Mouse (Mus musculus): ENCODE measurements around the gene Rasgrf1. TPM values are rescaled to one million over a fixed set of nuclear protein-coding genes. Genes with fewer than 3 reads are reported as not detected.

Rasgrf1 gene
- polyA plus RNA-seq, 1 experiment from 2014 or later: 0.74 TPM

DNA sequence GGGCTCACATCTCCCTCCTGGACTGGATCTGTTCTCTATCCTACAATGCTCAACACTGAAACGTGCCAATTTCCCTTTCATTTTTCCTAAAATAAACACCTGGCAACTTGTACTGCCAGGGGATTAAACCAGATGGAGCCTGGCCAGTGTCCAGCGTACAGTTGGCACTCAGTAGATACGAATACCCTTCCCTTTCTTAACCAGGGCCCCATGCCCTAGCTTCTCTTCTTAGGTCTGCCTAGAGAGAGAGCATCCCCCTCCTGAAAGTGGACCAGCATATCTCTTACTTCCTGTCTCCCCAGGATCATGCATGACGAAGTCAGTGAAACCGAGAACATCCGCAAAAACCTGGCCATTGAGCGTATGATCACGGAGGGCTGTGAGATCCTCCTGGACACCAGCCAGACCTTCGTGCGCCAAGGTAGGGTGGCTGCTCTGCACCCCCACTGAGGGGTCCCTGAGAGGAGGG is 64.8 kb downstream of the Rasgrf1 start:
- Histone ChIP-seq H3K36me3 (no peaks in the 10 kb centered on the region), H3K4me1 (peaks cover 2% of the 10 kb centered on the region; the same call in 1 of the 2 replicates), H3K9ac (no peak overlapping the region), H3K4me3 (replicated peaks) (no peak overlapping the region), H3K27ac (no peak overlapping the region), H3K4me2 (no peak overlapping the region), H3K9me3 (no peaks in the 10 kb centered on the region), H3K27me3 (replicated peaks) (peaks cover 6% of the 10 kb centered on the region; the same call in 1 of the 2 replicates)
- ATAC-seq (ENCODE audit: insufficient read depth, low FRiP score, low read depth): no peak; the same call in 1 of the 2 replicates
- WGBS: 69% methylated on average over 10 of the region's 10 CpGs

- ATAC-seq (ENCODE audit: insufficient read depth, low FRiP score, low read depth): no peak
These were observed 66.7 kb downstream of the Rasgrf1 start for GRCm38 (mm10) chr9:89976366-89976940.

GRCm38 (mm10) chr9:89979248-89979647 is 69.5 kb downstream of the Rasgrf1 start:
- no peak overlapping the region for H3K4me3 ChIP-seq (replicated peaks)
- H3K4me1 ChIP-seq: peaks cover 3% of the 10 kb centered on the region; the same call in 1 of the 2 replicates
- WGBS: 11% methylated on average over 3 of the region's 3 CpGs
- ATAC-seq (ENCODE audit: insufficient read depth, low FRiP score, low read depth): 0 out of 2 replicates have a peak, but pooled peaks have one; percentile 29
- no peaks in the 10 kb centered on the region for H3K9me3 ChIP-seq
- H3K4me2 ChIP-seq: no peak overlapping the region
- H3K36me3 ChIP-seq: no peaks in the 10 kb centered on the region
- H3K27me3 ChIP-seq (replicated peaks): no peaks in the 10 kb centered on the region
- no peak overlapping the region for H3K27ac ChIP-seq
- H3K9ac ChIP-seq: no peak overlapping the region

More at GRCm38 (mm10) chr9:89976366-89976940, 66.7 kb downstream of the Rasgrf1 start:
- Histone ChIP-seq H3K9me3 (no peaks in the 10 kb centered on the region), H3K4me2 (no peak overlapping the region), H3K4me3 (replicated peaks) (no peak overlapping the region), H3K27ac (no peak overlapping the region), H3K4me1 (peaks cover 3% of the 10 kb centered on the region; the same call in 1 of the 2 replicates), H3K9ac (no peak overlapping the region), H3K36me3 (no peaks in the 10 kb centered on the region), H3K27me3 (replicated peaks) (peaks cover 6% of the 10 kb centered on the region; the same call in 1 of the 2 replicates)
- WGBS: 77% methylated on average over 6 of the region's 6 CpGs

- no peak for ATAC-seq (ENCODE audit: insufficient read depth, low FRiP score, low read depth)
- no peaks in the 10 kb centered on the region for H3K27me3 ChIP-seq (replicated peaks)
- H3K36me3 ChIP-seq: no peaks in the 10 kb centered on the region
- H3K4me1 ChIP-seq: peaks cover 3% of the 10 kb centered on the region; the same call in 1 of the 2 replicates
- H3K9ac ChIP-seq: no peak overlapping the region
- no peak overlapping the region for H3K27ac ChIP-seq
- H3K4me2 ChIP-seq: no peak overlapping the region
- no peak overlapping the region for H3K4me3 ChIP-seq (replicated peaks)
- no peaks in the 10 kb centered on the region for H3K9me3 ChIP-seq
- 75% methylated on average over 1 of the region's 1 CpGs for WGBS
These were observed 72.5 kb downstream of the Rasgrf1 start for GRCm38 (mm10) chr9:89982256-89982655.

- Histone ChIP-seq H3K9ac (no peak overlapping the region), H3K27ac (no peak overlapping the region), H3K36me3 (no peaks in the 10 kb centered on the region), H3K4me2 (no peak overlapping the region), H3K9me3 (no peaks in the 10 kb centered on the region), H3K27me3 (replicated peaks) (no peaks in the 10 kb centered on the region), H3K4me3 (replicated peaks) (no peak overlapping the region), H3K4me1 (no peaks in the 10 kb centered on the region)
- no peak for ATAC-seq (ENCODE audit: insufficient read depth, low FRiP score, low read depth)
- 83% methylated on average over 3 of the region's 3 CpGs for WGBS
These were observed 78.3 kb downstream of the Rasgrf1 start for GRCm38 (mm10) chr9:89988053-89988452.

- H3K4me2 ChIP-seq: no peak overlapping the region
- H3K36me3 ChIP-seq: no peaks in the 10 kb centered on the region
- no peak overlapping the region for H3K9ac ChIP-seq
- WGBS: 82% methylated on average over 10 of the region's 10 CpGs
- no peaks in the 10 kb centered on the region for H3K9me3 ChIP-seq
- ATAC-seq (ENCODE audit: insufficient read depth, low FRiP score, low read depth): no peak
- no peaks in the 10 kb centered on the region for H3K27me3 ChIP-seq (replicated peaks)
- no peaks in the 10 kb centered on the region for H3K4me1 ChIP-seq
- H3K4me3 ChIP-seq (replicated peaks): no peak overlapping the region
- no peak overlapping the region for H3K27ac ChIP-seq
These were observed 79.3 kb downstream of the Rasgrf1 start for GRCm38 (mm10) chr9:89988811-89989528.

GRCm38 (mm10) chr9:90006432-90006831 is 96.7 kb downstream of the Rasgrf1 start:
- Histone ChIP-seq H3K4me1 (no peaks in the 10 kb centered on the region), H3K36me3 (no peaks in the 10 kb centered on the region), H3K4me3 (replicated peaks) (no peak overlapping the region), H3K4me2 (no peak overlapping the region), H3K27ac (no peak overlapping the region), H3K9me3 (no peaks in the 10 kb centered on the region), H3K27me3 (replicated peaks) (no peaks in the 10 kb centered on the region), H3K9ac (no peak overlapping the region)
- WGBS: 79% methylated on average over 3 of the region's 3 CpGs
- no peak for ATAC-seq (ENCODE audit: insufficient read depth, low FRiP score, low read depth)

GRCm38 (mm10) chr9:90007094-90007493 is 97.4 kb downstream of the Rasgrf1 start:
- Histone ChIP-seq H3K4me2 (no peak overlapping the region), H3K4me3 (replicated peaks) (no peak overlapping the region), H3K9ac (no peak overlapping the region), H3K27ac (no peak overlapping the region), H3K4me1 (no peaks in the 10 kb centered on the region), H3K27me3 (replicated peaks) (no peaks in the 10 kb centered on the region), H3K9me3 (no peaks in the 10 kb centered on the region), H3K36me3 (no peaks in the 10 kb centered on the region)
- 33% methylated on average over 2 of the region's 2 CpGs for WGBS
- no peak for ATAC-seq (ENCODE audit: insufficient read depth, low FRiP score, low read depth)

DNA sequence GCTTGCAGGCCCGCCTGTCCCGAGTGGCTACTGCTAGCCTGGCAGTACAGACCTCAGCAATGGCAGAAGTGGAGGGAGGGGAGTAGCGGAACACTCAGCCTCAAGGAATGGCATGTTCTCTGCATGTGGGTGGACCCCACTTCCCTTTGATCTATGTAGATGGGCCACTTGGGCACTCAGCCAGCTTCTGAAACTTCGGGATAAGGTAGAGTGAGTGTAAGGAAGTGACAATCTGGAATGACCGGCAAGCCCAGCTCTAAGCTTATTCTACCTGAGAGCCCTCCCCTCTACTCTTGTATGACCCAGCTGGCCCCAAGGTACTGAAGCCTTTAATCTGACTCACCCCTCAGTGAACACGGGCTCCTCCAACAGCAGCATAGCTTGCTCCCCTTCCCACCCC is 98.4 kb downstream of the Rasgrf1 start:
- H3K36me3 ChIP-seq: no peaks in the 10 kb centered on the region
- H3K4me3 ChIP-seq (replicated peaks): no peak overlapping the region
- no peak overlapping the region for H3K4me2 ChIP-seq
- no peaks in the 10 kb centered on the region for H3K27me3 ChIP-seq (replicated peaks)
- no peak overlapping the region for H3K9ac ChIP-seq
- WGBS: 71% methylated on average over 6 of the region's 6 CpGs
- H3K27ac ChIP-seq: no peak overlapping the region
- no peaks in the 10 kb centered on the region for H3K4me1 ChIP-seq
- no peaks in the 10 kb centered on the region for H3K9me3 ChIP-seq
- peak; percentile 41; the same call in 1 of the 2 replicates for ATAC-seq (ENCODE audit: insufficient read depth, low FRiP score, low read depth)

DNA sequence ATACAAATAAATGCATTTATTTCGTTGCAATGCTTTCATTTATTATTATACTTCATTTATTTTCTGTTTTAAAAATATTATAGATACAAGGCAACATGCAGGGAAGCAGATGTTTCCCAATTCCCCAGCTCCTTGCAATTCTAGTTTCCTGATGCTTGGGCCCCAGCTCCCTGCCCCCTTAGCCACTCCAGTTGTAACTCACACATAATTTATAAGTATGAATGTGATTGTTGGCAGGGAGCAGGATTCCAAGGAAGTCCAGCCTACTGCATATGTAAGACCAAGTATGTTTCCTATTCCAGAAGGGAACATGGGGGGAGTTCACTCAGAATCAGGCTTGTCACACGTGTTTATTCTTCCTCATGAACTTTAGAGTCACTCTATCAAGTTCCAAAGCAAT is 102.1 kb downstream of the Rasgrf1 start:
- Histone ChIP-seq H3K9me3 (no peaks in the 10 kb centered on the region), H3K4me1 (no peaks in the 10 kb centered on the region), H3K4me2 (no peak overlapping the region), H3K27ac (no peak overlapping the region), H3K36me3 (no peaks in the 10 kb centered on the region), H3K9ac (no peak overlapping the region), H3K4me3 (replicated peaks) (no peak overlapping the region), H3K27me3 (replicated peaks) (no peaks in the 10 kb centered on the region)
- WGBS: 46% methylated on average over 2 of the region's 2 CpGs
- no peak for ATAC-seq (ENCODE audit: insufficient read depth, low FRiP score, low read depth)

DNA sequence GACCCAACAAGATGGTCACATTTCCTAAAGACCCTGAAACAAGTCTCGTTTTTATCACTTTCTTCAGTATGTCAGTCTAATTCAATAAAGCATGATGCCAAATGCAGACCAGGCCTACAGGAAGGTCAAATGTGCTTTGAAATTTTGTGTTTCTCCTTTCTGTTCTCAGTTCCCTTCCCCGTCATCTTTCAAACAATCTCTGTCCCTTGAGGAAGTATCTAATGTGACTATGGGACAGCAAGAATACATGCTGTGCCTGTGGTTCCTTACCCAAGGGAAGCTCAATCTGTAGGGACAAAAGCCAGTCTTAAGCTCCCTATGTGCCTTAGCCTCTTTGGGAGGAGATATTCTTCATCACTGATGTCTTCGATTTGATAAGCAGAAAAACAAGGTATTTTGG is 104.9 kb downstream of the Rasgrf1 start:
- no peak overlapping the region for H3K4me2 ChIP-seq
- no peaks in the 10 kb centered on the region for H3K4me1 ChIP-seq
- no peak overlapping the region for H3K4me3 ChIP-seq (replicated peaks)
- no peaks in the 10 kb centered on the region for H3K36me3 ChIP-seq
- no peaks in the 10 kb centered on the region for H3K9me3 ChIP-seq
- no peaks in the 10 kb centered on the region for H3K27me3 ChIP-seq (replicated peaks)
- ATAC-seq (ENCODE audit: insufficient read depth, low FRiP score, low read depth): no peak
- 85% methylated on average over 3 of the region's 3 CpGs for WGBS
- no peak overlapping the region for H3K27ac ChIP-seq
- H3K9ac ChIP-seq: no peak overlapping the region

GRCm38 (mm10) chr9:90016204-90016603 is 106.5 kb downstream of the Rasgrf1 start:
- ATAC-seq (ENCODE audit: insufficient read depth, low FRiP score, low read depth): no peak
- WGBS: 73% methylated on average over 6 of the region's 6 CpGs
- no peak overlapping the region for H3K9ac ChIP-seq

More at GRCm38 (mm10) chr9:90016204-90016603, 106.5 kb downstream of the Rasgrf1 start:
- H3K27ac ChIP-seq: no peak overlapping the region
- H3K4me2 ChIP-seq: no peak overlapping the region
- H3K27me3 ChIP-seq (replicated peaks): no peaks in the 10 kb centered on the region
- no peaks in the 10 kb centered on the region for H3K4me1 ChIP-seq
- no peaks in the 10 kb centered on the region for H3K9me3 ChIP-seq
- H3K36me3 ChIP-seq: no peaks in the 10 kb centered on the region
- H3K4me3 ChIP-seq (replicated peaks): no peak overlapping the region

All from stomach, embryonic 15.5 days (tissue).